Mouse (Mus musculus) MN1 (cell line): ENCODE measurements at regions not wholly inside any gene's neighbourhood (a gene's known extent, or its start where the extent isn't known, plus 50 kb on each side); places are given as distances from the start of the nearest gene placed in this dataset.

Source experiments
- DNase-seq: peaks from one replicate; pipeline ENCODE4 v3.0.0-alpha.2; 2016; ENCODE audit warnings: low spot score

- DNase-seq, result no peak
Observed at GRCm38 (mm10) chr2:116942321-116942791, 63.9 kb downstream of the Tmco5 start.

GRCm38 (mm10) chr2:116948538-116948937 is 70.0 kb downstream of the Tmco5 start:
- no peak for DNase-seq

- no peak for DNase-seq
Observed at GRCm38 (mm10) chr2:116949741-116950140, 71.2 kb downstream of the Tmco5 start.

GRCm38 (mm10) chr2:116950154-116950553 is 71.7 kb downstream of the Tmco5 start:
- no peak for DNase-seq

GRCm38 (mm10) chr2:116951481-116951880 is 73.0 kb downstream of the Tmco5 start:
- no peak for DNase-seq

GRCm38 (mm10) chr2:116954280-116954679 is 75.8 kb downstream of the Tmco5 start:
- DNase-seq, result no peak

- DNase-seq, result no peak
Observed at GRCm38 (mm10) chr2:116954896-116955295, 76.4 kb downstream of the Tmco5 start.

GRCm38 (mm10) chr2:116963116-116963873 is 84.8 kb downstream of the Tmco5 start:
- DNase-seq, result no peak

- DNase-seq, result no peak
Observed at GRCm38 (mm10) chr2:116966266-116966665, 87.8 kb downstream of the Tmco5 start.

GRCm38 (mm10) chr2:116971666-116972613 is 93.4 kb downstream of the Tmco5 start:
- peak; percentile 69 for DNase-seq

- DNase-seq, result peak; percentile 75
Observed at GRCm38 (mm10) chr2:116972614-116972985, 94.1 kb downstream of the Tmco5 start.

GRCm38 (mm10) chr2:116973441-116973840 is 95.0 kb downstream of the Tmco5 start:
- no peak for DNase-seq

- no peak for DNase-seq
Observed at GRCm38 (mm10) chr2:116974152-116974551, 95.7 kb downstream of the Tmco5 start.

GRCm38 (mm10) chr2:116974569-116975060 is 96.1 kb downstream of the Tmco5 start:
- no peak for DNase-seq

GRCm38 (mm10) chr2:116975091-116975600 is 96.7 kb downstream of the Tmco5 start:
- DNase-seq, result peak; percentile 62

- DNase-seq, result peak; percentile 88
Observed at GRCm38 (mm10) chr2:116975601-116976431, 97.3 kb downstream of the Tmco5 start.

GRCm38 (mm10) chr2:116976432-116976750 is 97.9 kb downstream of the Tmco5 start:
- DNase-seq, result peak; percentile 61

GRCm38 (mm10) chr2:116976951-116977503 is 98.5 kb downstream of the Tmco5 start:
- DNase-seq, result peak; percentile 49

GRCm38 (mm10) chr2:116977771-116978600 is 99.5 kb downstream of the Tmco5 start:
- DNase-seq, result peak; percentile 34

- no peak for DNase-seq
Observed at GRCm38 (mm10) chr2:116978809-116979208, 100.3 kb downstream of the Tmco5 start.
